Mouse (Mus musculus): ENCODE measurements around the gene Twnk. TPM values are rescaled to one million over a fixed set of nuclear protein-coding genes. Genes with fewer than 3 reads are reported as not detected.

Twnk gene
- polyA plus RNA-seq, 1 experiment from 2014 or later, result 9.4 TPM

DNA sequence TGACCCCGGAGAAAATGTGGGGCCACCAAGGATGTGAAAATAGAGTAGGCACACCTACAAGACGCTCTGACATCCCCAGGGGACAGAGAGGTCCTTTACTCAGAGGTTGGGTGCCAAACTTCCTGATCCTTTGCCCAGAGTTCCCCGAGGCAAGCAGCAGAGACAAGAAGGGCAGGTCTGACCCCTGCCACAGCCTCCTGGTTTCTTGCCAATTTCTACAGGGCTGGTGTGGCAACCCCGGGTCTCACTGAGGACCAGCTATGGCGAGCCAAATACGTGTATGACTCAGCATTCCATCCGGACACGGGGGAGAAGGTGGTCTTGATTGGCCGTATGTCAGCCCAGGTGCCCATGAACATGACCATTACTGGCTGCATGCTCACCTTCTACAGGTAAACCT lies 44.1 kb downstream of the Twnk start:
- no peaks in the 10 kb centered on the region for H3K9me3 ChIP-seq (ENCODE audit: control insufficient read depth, low read length)
- peak overlapping the region; percentile 76 for H3K4me2 ChIP-seq (replicated peaks)
- ATAC-seq (ENCODE audit: low FRiP score), result no peak
- peaks cover 10% of the 10 kb centered on the region; the same call in 1 of the 2 replicates for H3K27me3 ChIP-seq (ENCODE audit: control insufficient read depth, insufficient read depth, low read length)
- no peak for DNase-seq (ENCODE audit: low spot score)
- H3K4me1 ChIP-seq (replicated peaks; ENCODE audit: control insufficient read depth, insufficient read depth, low read length), result peaks cover 29% of the 10 kb centered on the region
- peak overlapping the region; percentile 72; the same call in 1 of the 2 replicates for H3K9ac ChIP-seq
- 81% methylated on average over 9 of the region's 9 CpGs for WGBS
- peaks cover 53% of the 10 kb centered on the region for H3K36me3 ChIP-seq (replicated peaks; ENCODE audit: control insufficient read depth, insufficient read depth)
- H3K27ac ChIP-seq, result no peak overlapping the region
- H3K4me3 ChIP-seq (replicated peaks; ENCODE audit: low read length), result peak overlapping the region; percentile 50

DNA sequence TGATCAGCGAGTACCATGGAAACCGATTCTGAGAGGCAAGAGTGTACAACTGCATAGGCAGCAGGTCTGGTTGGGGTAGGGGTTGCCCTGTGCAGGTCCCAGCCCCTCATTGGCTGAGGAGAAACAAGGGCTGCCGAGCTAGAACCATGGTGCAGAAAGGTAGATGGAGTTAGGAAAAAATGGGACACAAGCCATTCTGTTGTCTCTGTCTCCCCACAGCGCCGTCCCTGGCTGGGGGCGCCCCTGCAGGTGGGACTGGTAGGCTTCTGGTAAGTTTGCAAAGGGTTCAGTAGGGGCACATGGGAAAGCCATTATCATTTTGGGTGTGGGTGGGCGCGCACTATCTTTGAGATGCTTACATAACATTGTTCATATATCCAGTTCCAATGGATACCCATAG lies 48.0 kb downstream of the Twnk start:
- Histone ChIP-seq H3K4me3 (replicated peaks; ENCODE audit: low read length) (no peak overlapping the region), H3K9me3 (ENCODE audit: control insufficient read depth, low read length) (no peaks in the 10 kb centered on the region), H3K27ac (no peak overlapping the region), H3K27me3 (ENCODE audit: control insufficient read depth, insufficient read depth, low read length) (no peaks in the 10 kb centered on the region), H3K4me1 (replicated peaks; ENCODE audit: control insufficient read depth, insufficient read depth, low read length) (peaks cover 29% of the 10 kb centered on the region), H3K9ac (no peak overlapping the region), H3K36me3 (replicated peaks; ENCODE audit: control insufficient read depth, insufficient read depth) (peaks cover 63% of the 10 kb centered on the region), H3K4me2 (replicated peaks) (no peak overlapping the region)
- no peak for ATAC-seq (ENCODE audit: low FRiP score)
- WGBS, result 94% methylated on average over 8 of the region's 8 CpGs
- DNase-seq (ENCODE audit: low spot score), result no peak

DNA sequence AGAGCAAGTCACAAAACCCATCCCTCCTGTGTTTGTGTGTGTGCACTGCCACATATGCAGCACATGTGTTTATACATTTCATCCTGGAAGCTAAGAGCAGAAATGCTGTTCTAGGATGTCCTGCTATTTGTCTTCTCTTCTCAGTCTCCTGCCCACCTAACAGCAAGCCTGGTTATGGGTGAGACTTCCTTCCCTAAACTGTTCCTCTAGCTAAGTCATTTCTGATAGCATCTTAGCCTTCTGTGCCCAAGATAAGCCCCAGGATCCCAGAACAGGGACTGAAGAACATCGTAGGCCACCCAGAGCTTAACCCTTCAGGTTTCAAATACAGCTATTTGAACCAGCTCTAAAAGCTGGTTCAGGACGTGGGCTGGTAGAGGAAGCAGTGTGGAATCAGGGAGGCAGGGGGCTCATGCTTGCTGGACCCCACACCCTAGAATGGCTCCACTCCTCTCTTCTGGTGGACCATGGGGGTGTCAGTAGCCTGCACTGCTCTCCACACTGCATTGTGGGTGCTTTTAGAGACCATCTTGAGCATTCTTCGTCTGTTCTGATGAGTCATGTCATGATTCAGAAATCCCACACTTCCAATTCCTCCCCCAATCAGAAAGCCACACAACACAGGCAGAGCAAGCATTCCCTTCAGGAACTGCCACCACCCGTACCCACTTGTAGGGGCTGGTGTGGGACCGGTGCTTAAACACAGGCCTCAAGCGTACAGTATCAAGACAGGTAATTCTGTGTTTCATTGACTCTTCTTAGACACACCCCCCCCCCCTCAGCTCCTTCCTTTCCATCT lies 49.6 kb downstream of the Twnk start:
- ATAC-seq (ENCODE audit: low FRiP score) (no peak), DNase-seq (ENCODE audit: low spot score) (no peak)
- H3K36me3 ChIP-seq (replicated peaks; ENCODE audit: control insufficient read depth, insufficient read depth), result peaks cover 53% of the 10 kb centered on the region
- H3K4me1 ChIP-seq (replicated peaks; ENCODE audit: control insufficient read depth, insufficient read depth, low read length), result peaks cover 19% of the 10 kb centered on the region
- no peaks in the 10 kb centered on the region for H3K27me3 ChIP-seq (ENCODE audit: control insufficient read depth, insufficient read depth, low read length)
- no peak overlapping the region for H3K4me2 ChIP-seq (replicated peaks)
- no peak overlapping the region for H3K27ac ChIP-seq
- H3K9ac ChIP-seq, result no peak overlapping the region
- 86% methylated on average over 6 of the region's 6 CpGs for WGBS
- H3K4me3 ChIP-seq (replicated peaks; ENCODE audit: low read length), result no peak overlapping the region
- H3K9me3 ChIP-seq (ENCODE audit: control insufficient read depth, low read length), result no peaks in the 10 kb centered on the region

DNA sequence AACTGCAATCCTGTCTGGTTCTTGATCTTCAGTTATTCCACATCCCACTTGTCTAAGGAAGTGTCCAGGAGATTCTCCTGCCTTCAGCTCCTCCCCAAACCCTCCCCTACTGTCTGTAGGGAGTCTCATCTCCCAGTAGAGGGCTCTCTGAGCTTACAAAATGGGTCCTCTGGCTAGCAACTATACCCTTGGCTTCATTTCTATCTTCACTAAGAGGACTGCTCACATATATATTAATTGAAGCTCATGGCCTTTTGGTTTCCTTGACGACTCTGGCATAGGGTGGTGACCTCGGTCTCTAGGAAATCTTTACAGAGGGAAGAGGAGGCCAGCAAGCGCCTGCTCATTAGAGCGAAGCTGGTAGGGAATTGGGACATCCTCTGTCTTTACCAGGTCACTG lies 50.9 kb downstream of the Twnk start:
- ATAC-seq (ENCODE audit: low FRiP score) (no peak), DNase-seq (ENCODE audit: low spot score) (peak; percentile 60)
- Histone ChIP-seq H3K36me3 (replicated peaks; ENCODE audit: control insufficient read depth, insufficient read depth) (peaks cover 41% of the 10 kb centered on the region), H3K27ac (peak overlapping the region; percentile 96; the same call in 1 of the 2 replicates), H3K9me3 (ENCODE audit: control insufficient read depth, low read length) (no peaks in the 10 kb centered on the region), H3K27me3 (ENCODE audit: control insufficient read depth, insufficient read depth, low read length) (no peaks in the 10 kb centered on the region), H3K9ac (no peak overlapping the region; the same call in 1 of the 2 replicates), H3K4me3 (replicated peaks; ENCODE audit: low read length) (no peak overlapping the region), H3K4me2 (replicated peaks) (no peak overlapping the region), H3K4me1 (replicated peaks; ENCODE audit: control insufficient read depth, insufficient read depth, low read length) (peaks cover 19% of the 10 kb centered on the region)
- WGBS, result 35% methylated on average over 4 of the region's 4 CpGs

DNA sequence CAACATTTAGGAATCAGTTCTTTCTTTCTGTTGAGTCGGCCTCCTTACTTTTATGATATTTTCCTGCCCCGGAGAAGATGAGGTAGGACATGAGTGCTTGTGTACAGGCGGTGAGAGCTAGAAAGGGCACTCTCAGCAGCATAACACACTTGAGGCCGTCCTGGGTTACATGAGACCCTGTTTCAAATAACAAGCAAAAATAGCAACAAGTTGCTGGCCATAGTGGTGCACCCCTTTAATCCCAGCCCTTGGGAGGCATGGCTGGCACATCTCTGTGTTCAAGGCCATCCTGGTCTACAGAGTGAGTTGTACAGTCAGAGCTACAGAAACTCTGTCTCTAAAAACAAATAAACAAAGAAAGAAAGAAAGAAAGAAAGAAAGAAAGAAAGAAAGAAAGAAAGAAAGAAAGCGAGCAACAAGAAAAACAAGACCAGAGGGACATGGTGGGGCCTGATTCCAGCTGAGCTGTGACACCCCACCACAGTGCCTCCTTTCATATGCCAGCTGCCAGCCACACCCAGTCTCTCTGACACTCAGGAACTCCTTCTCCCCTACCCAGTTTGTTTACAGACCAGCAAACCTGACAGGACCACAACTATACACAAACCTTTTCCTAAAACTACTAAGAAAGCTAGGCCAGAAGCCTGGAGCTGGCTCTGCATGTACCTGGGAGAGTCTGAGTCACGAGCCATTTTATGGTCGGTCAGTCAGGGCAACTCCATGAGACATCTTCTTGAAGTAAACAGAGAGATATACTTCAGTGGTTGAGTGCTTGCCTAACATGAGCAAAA lies 51.6 kb downstream of the Twnk start:
- Histone ChIP-seq H3K9me3 (ENCODE audit: control insufficient read depth, low read length) (no peaks in the 10 kb centered on the region), H3K9ac (peak overlapping the region; percentile 92), H3K36me3 (replicated peaks; ENCODE audit: control insufficient read depth, insufficient read depth) (peaks cover 34% of the 10 kb centered on the region), H3K27me3 (ENCODE audit: control insufficient read depth, insufficient read depth, low read length) (no peaks in the 10 kb centered on the region), H3K4me1 (replicated peaks; ENCODE audit: control insufficient read depth, insufficient read depth, low read length) (peaks cover 19% of the 10 kb centered on the region), H3K4me2 (replicated peaks) (peak overlapping the region; percentile 85), H3K27ac (peak overlapping the region; percentile 96), H3K4me3 (replicated peaks; ENCODE audit: low read length) (peak overlapping the region; percentile 46)
- ATAC-seq (ENCODE audit: low FRiP score), result no peak
- no peak for DNase-seq (ENCODE audit: low spot score)
- WGBS, result 81% methylated on average over 7 of the region's 7 CpGs

DNA sequence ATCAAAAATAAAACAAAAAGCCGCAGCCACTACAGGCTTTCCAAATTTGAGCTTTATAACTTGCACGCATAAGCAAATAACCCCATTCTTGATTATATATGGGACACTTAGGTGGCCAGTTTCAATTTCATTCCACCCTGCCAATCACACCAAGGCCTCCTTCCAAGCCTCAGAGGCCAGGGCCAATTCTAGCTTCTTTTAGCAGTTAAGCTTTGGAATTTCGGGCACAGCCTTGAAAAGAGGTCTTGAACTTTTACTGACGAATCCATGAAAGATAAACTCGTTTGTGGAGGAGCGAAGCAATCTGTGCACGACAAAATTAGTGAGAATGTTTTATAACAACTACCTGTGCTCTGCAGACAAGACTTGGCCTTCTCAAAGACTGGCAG lies 52.3 kb downstream of the Twnk start:
- H3K9ac ChIP-seq, result peak overlapping the region; percentile 92
- H3K9me3 ChIP-seq (ENCODE audit: control insufficient read depth, low read length), result no peaks in the 10 kb centered on the region
- peak overlapping the region; percentile 85 for H3K4me2 ChIP-seq (replicated peaks)
- no peaks in the 10 kb centered on the region for H3K27me3 ChIP-seq (ENCODE audit: control insufficient read depth, insufficient read depth, low read length)
- peak overlapping the region; percentile 96 for H3K27ac ChIP-seq
- H3K4me1 ChIP-seq (replicated peaks; ENCODE audit: control insufficient read depth, insufficient read depth, low read length), result peaks cover 19% of the 10 kb centered on the region
- peaks cover 28% of the 10 kb centered on the region for H3K36me3 ChIP-seq (replicated peaks; ENCODE audit: control insufficient read depth, insufficient read depth)
- no peak for ATAC-seq (ENCODE audit: low FRiP score)
- DNase-seq (ENCODE audit: low spot score), result no peak
- peak overlapping the region; percentile 46 for H3K4me3 ChIP-seq (replicated peaks; ENCODE audit: low read length)
- 51% methylated on average over 7 of the region's 7 CpGs for WGBS

DNA sequence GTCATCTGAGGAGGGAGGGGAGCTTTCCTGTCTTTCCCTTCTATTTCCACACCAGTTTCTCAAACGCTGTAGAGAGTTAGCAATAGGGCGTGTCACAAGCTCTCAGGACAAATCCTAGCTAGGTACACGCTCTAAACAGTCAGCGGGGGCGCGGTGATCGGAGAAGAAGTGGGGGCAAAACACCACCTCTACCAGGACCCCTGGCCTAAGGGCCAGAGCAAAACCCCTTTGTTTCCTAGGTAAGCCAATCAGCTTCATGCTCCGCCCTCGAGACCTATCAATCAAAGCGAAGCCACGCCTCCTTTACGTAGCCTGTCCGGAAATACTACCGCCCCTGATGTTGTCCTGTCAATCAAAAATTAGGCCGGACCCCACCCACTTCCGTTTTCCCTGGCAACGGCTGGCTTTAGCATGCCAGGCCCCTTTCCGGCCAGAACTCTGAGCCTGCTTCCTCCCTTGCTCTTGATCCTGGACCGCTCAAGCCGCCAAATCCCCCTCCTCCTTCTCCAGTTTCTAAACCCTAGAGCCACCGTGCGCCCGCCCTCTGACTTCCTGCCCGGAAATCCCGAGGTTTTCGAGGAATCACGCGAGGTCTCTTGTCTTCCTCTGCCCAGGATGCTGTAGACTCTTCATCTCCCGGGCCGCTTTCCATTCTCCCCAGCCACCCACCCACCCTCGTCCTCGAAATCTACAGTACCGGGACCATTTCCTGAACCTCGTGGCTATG lies 52.8 kb downstream of the Twnk start:
- under 1% methylated on average over 34 of the region's 34 CpGs for WGBS
- Histone ChIP-seq H3K27ac (peak overlapping the region; percentile 96), H3K4me2 (replicated peaks) (peak overlapping the region; percentile 85), H3K9ac (peak overlapping the region; percentile 92), H3K9me3 (ENCODE audit: control insufficient read depth, low read length) (no peaks in the 10 kb centered on the region), H3K4me1 (replicated peaks; ENCODE audit: control insufficient read depth, insufficient read depth, low read length) (peaks cover 19% of the 10 kb centered on the region), H3K27me3 (ENCODE audit: control insufficient read depth, insufficient read depth, low read length) (no peaks in the 10 kb centered on the region), H3K36me3 (replicated peaks; ENCODE audit: control insufficient read depth, insufficient read depth) (peaks cover 22% of the 10 kb centered on the region), H3K4me3 (replicated peaks; ENCODE audit: low read length) (peak overlapping the region; percentile 46)
- ATAC-seq (ENCODE audit: low FRiP score), result peak; percentile 93
- peak; percentile 100 for DNase-seq (ENCODE audit: low spot score)

DNA sequence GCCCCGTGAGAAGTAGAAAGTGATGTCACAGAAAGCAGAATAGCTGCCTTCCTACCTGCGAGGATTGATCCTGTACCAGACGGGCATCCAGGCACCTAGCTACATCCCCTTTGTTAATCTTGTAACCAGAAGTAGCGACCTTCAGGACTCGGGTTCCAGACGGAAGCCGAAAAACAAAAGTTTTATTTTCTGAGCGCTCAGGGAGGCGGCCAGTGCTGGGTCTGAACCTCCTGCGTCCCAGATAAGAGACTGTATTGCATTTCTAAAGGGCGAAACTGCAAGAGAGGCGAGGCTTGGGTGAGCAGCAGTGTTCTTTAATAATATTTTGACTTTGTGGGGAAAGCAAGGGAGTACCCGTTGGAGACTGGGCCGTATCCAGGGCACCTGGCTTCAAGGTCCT lies 53.4 kb downstream of the Twnk start:
- Histone ChIP-seq H3K27ac (peak overlapping the region; percentile 96), H3K4me1 (replicated peaks; ENCODE audit: control insufficient read depth, insufficient read depth, low read length) (peaks cover 19% of the 10 kb centered on the region), H3K27me3 (ENCODE audit: control insufficient read depth, insufficient read depth, low read length) (peaks cover 3% of the 10 kb centered on the region; the same call in 1 of the 2 replicates), H3K4me2 (replicated peaks) (peak overlapping the region; percentile 85), H3K4me3 (replicated peaks; ENCODE audit: low read length) (peak overlapping the region; percentile 46), H3K36me3 (replicated peaks; ENCODE audit: control insufficient read depth, insufficient read depth) (peaks cover 17% of the 10 kb centered on the region), H3K9me3 (ENCODE audit: control insufficient read depth, low read length) (no peaks in the 10 kb centered on the region), H3K9ac (peak overlapping the region; percentile 92)
- WGBS, result 1% methylated on average over 14 of the region's 14 CpGs
- DNase-seq (ENCODE audit: low spot score), result no peak
- ATAC-seq (ENCODE audit: low FRiP score), result no peak

Measured in hindbrain, embryonic 14.5 days (tissue).